Mouse (Mus musculus) embryo, embryonic 10.5 days (tissue): ENCODE data around the gene Lhx5.

Source experiments
- DNase-seq: peaks from one replicate; pipeline ENCODE4 v3.0.0-alpha.2; 2015; ENCODE audit warnings: low spot score

The Lhx5 gene

DNA sequence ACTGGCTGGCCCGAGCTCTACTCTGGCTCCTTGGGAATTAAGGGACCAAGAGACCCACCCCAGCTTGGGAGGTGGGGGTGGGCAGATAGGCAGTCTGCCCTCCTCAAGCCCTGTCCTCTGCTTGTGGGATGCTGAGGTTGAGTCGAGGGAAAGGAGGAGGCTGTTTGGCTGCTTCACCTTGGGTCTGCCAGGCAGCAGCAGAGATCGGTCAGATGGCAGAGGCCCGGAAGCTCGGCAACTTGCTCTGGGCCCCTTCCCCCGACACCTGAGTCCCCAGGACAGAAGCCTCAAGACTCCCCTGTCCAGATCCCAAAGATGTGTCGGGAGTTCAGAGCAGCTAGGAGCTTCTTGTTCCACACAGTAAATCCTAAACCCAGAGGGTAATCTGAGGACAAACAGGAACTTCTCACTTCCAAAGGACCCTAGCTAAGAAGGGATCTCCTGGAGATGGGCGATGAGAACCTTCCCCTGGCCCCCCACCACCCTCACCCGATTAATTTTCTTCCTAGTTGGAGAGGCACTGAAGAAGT lies 1.1 kb downstream of the Lhx5 start:
- DNase-seq = peak; percentile 38

DNA sequence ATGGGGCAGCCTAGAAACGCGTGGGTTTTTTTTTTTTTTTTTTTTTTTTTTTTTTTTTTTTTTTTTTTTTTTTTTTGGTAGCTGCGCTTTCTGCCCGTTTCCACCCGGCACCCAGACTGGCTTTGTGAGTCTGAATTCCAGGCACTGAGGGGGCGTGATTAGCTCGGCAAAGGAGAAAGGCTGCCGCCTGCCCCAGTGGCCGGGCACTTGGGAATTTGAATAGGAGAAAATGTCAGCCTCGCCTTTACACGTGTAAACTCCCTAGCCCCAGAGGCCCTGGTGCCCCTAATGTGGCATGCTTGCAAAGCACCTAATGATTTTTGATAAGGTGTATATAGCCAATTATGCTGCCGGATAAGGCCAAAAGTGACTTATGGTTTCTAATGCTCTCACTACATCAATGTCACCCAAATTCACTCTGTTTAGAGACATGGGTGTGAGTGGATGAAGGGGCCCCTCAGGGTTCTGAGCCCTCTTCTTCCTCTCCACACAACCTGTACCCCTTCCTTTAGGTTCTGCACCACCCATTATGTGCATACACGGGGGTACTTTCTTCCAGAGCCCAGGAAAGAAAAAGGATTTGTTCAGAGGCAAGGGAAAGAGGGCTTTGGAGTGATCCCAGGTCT lies 1.7 kb downstream of the Lhx5 start:
- DNase-seq = peak; percentile 65

DNA sequence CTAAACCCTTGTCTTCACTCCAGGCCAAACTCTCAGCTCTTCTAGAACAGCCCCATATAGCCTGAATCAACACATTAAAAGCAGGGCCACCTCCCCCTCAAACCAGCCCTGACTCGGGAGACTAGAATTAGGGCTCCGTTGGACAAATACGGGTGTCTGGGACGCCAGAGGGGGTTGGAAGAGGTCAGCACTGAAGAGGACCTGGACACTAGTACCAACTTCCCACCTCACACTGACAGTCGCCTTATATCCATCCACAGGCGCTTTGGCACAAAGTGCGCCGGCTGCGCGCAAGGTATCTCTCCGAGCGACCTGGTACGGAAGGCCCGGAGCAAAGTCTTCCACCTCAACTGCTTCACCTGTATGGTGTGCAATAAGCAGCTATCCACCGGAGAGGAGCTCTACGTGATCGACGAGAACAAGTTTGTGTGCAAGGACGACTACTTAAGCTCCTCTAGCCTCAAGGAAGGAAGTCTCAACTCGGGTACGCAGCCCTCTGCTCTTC lies 2.8 kb downstream of the Lhx5 start:
- peak; percentile 37 for DNase-seq

DNA sequence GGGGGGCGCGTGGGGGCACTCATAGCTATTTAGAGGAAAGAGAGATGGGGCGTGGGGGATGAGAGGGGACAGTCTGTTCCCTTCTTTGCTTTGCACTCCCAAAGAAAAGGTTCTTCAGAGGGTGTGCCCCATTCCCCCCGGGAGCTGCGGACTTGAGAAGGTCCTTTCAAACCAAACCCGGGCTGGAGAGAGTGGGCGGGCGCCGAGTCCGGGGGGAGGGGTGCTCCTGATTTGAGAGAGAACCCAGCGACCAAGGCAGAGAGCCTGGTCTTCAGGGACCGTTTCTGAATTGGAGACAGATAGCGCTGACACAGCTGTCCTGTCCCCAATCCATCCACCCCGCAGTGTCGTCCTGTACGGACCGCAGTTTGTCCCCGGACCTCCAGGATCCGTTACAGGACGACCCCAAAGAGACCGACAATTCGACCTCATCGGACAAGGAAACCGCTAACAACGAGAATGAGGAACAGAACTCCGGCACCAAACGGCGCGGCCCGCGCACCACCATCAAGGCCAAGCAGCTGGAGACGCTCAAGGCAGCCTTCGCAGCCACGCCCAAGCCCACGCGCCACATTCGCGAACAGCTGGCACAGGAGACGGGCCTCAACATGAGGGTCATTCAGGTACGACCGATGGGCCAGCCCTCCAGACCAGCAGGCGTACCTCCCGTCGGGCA lies 3.6 kb downstream of the Lhx5 start:
- DNase-seq = peak; percentile 40

DNA sequence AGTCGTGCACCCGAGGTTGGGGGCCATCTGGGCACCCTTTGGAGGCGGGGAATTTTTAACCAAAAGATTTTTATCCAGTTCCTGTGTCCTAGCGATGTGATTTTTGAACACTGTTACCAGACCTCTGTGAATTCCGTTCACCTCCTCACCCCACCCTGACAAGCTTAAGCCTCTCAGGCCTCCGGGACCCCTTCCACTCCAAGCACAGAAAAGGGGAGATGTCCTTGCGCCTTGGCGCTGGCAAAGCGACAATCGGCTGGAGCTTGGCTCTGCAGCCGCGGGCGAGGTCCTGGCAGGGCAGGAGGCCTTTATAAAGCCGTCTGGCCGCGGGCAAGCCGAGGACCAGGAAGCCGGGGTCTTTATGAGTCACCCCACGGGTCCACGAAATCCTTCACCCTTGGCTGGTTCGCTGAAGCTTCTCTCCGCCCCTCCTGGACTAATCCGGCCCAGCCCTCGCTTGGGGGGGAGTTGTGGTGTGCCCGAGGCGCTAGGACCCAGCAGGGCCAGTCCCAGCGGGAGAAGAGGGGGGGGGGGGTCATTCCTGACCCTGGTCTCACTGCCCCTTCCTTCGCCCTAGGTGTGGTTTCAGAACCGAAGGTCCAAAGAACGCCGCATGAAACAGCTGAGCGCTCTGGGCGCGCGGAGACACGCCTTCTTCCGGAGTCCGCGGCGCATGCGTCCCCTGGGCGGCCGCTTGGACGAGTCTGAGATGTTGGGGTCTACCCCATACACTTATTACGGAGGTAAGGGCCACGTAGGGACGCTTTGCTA lies 4.4 kb downstream of the Lhx5 start:
- peak; percentile 65 for DNase-seq

DNA sequence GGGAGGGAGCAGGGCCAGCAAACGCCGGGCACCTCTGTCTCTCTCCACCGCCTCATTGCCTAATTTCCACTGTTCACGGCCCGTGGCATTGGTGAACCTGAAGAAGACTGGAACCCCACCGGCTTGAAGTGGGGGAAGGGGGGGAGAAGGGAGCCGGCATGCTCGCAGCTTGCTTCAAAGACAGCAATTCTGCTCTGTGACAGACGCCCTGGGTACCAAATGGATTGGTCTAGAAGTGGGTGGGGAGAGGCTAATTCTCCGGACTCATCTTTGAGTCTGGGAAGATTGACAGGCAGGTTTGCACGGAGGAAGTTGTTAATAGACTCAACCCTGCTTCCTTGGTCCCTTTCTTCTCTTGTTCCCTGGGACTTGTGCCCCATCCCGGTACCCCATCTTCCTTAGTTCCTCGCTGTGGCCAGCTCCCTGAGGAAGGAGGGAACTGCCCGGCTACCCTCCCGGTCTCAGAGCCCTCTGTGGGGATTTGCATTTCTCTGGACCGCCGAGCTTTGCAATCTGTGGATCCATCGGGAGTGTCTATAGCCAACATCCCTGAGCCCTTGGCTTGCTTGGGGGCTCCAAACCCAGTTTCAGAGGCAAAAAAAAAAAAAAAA lies 5.5 kb downstream of the Lhx5 start:
- DNase-seq = peak; percentile 66

DNA sequence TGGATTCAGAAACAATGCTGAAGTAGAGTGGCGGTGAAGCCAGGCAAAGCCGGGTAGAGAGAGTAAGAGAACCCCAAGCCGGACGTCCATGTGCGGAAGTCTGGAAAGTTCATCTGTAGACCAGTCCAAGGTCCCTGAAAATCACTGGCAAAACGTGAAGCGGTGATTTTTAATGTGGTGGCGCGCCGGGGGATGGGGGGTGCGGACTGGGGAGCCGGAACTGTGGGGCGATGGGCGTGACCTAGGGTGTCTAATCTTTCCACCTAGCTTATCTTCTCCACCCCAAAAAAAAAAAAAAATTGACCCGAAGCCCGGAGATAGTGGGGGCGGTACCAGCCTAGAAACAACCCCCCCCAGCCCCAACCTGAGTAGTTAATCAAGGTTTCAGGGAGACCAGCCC lies 6.0 kb downstream of the Lhx5 start:
- peak; percentile 50 for DNase-seq

DNA sequence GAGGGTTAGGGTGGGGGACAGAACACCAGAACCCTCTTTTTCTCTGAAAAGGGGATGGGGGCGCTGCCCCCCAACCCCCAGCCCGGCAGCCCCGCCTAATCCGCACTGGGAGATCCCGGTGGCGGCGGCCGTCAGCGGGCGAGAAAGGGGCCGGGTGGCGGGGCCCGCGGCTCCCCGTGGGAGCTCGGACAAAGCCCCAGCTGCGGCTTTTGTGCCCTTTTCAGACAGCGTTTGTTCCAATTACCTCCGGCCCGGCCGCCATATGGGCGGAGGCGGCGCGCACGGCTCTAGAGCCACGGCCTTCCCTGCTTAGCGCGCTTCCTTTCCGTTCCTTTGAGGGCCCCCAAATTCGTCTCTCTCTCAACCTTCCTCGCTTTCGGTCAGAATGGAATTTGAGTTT lies 6.5 kb downstream of the Lhx5 start:
- DNase-seq = peak; percentile 80

DNA sequence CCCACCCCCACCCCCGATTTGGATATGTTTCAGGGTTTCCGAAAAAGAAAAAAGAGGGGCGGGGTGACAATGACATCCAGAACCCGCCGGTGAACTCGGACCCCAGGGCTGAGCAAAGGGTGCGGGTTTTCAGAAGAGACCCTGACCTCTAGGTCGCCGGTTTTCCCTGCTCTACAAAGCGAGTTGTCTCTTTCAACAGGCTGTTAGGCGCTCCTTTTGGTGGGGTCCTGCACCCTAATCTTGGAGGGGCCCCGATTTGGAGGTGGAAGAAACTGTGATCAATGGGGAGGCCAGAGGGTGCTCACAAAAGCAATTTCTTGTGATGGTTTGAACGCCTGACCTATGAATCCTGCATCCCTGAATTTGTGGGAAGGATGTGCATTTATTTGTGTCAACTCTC lies 7.0 kb downstream of the Lhx5 start:
- peak; percentile 43 for DNase-seq

DNA sequence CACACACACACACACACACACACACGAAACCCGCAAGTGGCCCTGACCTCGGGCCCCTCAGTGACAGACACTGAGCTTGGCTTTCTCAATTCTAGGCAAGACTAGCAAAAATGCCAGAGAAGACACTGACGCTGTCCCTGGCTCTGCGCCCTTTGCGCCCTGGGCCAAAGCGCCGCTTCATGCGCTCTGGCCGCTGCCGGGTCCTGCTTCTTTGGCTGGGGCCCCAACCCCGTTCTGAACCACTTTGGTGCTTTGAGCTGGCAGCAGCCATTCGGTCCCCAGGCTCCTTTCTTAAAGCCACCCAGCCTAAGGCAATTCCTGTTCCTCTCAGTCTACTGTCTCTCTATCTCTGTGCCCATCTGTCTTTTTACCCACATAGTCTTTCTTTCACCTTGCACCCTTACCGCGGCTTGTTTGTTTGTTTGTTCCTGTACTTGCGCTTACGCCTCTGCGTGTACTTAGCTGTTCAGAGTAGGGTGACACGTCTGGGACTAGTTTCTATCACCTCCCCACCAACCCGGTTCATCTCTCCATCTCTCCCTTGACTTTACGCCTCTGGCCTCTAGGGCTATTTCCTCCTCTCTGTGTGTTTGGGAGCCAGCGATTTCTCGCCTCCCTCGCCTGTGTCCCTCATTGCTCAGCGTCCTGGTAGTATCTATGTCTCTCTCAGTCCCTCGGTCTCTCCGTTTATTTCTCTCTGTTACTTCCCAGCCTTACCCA lies 7.7 kb downstream of the Lhx5 start:
- peak; percentile 47 for DNase-seq

DNA sequence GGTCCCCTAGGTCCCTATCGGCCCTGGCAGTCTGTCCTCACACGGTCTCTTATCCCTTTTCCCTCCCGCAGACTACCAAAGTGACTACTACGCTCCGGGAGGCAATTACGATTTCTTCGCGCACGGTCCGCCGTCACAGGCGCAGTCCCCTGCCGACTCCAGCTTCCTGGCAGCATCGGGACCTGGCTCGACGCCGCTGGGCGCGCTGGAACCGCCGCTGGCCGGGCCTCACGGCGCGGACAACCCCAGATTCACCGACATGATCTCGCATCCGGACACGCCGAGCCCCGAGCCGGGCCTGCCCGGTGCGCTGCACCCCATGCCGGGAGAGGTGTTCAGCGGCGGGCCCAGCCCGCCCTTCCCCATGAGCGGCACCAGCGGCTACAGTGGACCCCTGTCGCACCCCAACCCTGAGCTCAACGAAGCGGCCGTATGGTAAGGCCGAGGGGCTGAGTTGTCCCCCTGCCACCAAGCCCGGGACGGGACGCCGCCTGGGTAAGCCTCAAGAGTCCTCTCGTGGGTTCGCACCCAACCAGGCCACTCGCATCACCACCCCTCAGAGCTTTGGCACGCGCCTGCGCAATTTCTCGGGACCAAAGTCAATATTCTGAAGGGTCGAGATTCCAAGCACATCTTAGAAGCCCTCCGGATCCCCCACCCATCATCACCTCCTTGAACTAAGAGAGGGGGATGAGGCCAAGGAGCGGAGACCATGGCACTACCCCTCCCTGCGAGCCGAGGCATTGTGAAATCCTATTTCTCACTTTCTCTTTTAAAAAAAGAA lies 8.6 kb downstream of the Lhx5 start:
- no peak for DNase-seq

DNA sequence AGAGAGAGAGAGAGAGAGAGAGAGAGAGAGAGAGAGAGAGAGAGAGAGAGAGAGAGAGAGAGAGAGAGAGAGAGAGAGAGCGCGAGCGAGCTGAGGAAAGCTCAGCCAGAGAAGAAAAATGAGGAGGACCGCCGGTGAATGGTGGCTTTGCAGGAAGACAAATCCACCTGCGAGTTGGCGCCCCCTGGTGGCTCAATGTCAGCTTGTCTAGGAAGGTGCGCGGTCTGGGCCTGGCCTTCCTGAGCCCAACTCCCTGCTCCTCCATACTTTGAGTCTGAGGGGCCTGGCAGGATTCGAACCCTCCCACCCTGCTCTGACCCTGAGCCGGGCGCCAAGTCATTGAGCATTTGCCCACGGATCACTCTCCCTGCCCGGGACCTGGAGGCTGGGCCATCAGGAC lies 9.2 kb downstream of the Lhx5 start:
- peak; percentile 96 for DNase-seq

DNA sequence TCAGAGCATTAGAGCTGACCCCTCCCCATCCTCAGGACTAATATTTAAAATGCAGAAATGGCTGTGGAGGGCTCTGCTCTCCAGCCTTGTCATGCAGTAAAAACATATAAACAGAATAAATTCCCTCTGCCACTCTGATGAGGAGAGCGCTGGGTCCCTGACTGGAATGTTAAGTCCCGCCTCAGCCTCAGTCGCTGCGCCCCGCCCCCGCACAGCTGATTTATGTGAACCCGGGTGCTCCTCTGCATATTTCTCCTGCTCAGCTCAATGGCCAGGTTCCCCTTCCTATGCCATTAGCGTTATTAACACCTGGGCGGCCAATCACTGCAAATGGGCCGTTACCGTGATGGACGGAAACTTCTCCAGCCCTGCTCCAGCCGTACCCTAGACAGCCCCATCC lies 15.8 kb downstream of the Lhx5 start:
- no peak for DNase-seq

DNA sequence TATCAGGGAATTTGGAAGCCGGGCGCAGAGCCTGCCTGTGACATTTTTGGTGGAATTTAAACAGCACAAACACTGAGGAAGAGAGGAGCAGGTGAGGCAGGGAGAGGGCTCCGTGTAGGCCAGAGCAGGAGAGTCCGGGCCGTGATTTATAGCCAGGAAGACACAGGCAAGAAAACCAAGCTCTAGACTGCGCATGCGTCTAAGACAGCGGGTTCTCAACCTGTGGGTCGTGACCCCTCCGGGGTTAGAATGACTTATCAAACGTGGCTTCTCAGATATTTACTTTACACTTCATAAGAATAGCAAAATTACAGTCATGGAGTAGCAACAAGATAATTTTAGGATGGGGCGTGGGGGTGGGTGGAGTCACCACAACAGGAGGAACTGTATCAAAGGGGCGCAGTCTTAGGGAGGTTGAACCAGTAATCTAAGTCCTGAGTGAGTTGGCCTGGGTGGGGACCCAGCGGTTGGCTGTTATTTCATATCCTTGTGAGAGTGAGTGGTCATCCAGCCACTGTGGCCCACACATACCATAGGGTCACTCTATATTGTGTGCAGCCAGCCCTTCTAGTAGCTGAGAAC lies 23.3 kb downstream of the Lhx5 start:
- peak; percentile 9 for DNase-seq

DNA sequence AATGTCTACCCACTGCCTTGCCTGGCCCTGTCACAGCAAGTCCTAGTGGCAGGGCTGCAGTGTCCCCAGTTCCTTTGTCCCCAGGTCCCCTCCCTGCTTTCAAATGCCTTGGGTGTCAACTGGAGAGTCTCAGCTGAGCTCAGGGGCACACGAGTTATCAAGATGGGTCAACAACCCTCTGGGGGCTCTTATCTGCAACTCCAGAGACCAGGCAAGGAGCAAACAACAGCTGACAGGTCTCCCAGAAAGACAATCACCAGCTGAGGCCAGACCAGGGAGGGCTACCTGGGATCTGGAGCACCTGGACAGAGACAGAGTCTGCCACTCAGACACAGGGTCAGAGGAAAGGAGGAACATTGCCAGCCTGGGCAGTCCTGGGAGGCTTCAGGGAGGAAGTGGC lies 24.8 kb downstream of the Lhx5 start:
- no peak for DNase-seq

DNA sequence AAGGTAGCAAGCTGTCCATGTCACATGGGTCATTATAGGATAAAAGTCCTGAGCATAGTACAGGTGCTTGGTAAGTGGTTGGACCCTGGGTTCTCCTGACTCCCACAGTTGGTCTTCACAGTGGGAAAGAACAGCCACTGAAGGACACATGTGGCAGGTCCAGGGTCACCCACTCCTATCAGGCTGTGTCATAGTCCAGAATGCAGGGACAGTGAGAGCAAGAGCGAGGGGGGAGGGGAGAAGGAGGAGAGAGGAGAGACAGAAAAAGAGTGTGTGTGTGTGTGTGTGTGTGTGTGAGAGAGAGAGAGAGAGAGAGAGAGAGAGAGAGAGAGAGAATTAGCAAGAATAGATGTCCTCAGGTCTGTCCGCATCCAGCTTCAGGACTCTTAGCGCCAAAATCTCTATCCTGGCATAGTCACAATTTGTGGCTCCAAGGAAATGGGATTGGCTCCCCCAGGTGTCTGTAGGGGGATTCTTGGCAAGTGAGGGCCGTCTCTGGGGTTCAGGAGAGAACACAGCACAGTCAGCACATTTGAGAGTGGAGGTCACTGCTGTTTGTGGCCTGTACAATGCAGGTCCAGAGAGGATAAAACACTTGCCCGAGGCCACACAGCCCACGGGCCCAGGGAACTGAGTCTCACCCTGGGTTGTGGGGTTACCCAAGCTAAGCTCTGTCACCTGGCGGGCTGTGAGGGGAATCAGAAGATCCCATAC lies 25.5 kb downstream of the Lhx5 start:
- no peak for DNase-seq

DNA sequence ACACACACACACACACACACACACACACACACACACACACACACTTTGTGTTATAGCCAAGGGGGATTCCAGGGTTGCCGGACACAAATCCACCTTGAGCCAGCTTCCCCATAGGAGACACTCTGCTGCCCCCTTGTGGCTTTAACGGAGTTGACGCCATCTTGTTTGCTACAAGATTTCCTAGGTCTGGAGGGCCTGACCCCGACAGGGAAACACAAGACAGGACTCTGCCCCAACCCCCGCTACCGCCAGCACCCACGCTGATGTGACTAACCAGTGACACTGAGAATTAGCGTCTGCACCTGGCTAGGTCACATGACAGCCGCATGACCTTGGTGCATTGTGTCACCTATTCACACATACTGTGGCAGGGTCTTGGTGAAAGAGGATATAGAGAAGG lies 26.1 kb downstream of the Lhx5 start:
- DNase-seq = peak; percentile 96

DNA sequence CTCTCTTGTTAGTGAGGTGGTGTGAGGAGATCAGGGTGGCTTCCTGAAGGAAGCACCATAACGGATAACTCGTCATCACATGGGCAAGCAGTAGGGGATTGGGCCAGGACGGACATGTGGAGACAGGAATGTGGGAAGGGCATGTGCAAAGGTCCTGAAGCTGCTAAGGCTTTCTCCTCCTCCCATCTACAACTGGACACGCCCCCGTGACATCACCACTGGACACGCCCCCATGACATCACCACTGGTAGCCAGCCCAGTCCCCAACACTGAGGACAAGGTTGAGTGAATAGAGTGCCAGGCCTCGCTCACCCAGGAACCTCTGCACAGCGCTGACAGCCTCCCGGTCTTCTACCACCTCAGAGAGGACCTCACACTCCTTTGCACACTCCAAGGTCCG lies 27.6 kb downstream of the Lhx5 start:
- peak; percentile 15 for DNase-seq

DNA sequence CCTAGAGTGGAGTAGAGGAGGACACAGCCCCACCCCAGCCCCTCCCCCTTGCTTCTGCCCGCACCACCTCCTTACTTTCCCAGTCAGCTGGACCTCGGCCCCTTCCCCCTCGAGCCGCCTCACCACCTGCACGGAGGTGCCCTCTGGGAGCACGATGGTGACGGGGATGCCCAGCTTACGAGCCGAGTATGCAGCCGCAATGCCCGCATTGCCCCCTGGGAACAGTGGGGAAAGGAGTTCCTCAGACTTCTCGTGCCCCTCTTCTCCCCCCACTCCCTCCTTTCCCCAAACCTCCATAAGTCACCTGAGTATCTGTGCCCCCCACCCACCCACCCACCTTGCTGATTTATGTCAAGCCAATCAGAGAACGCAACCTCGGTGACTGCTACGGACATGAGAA lies 30.4 kb downstream of the Lhx5 start:
- DNase-seq = no peak

DNA sequence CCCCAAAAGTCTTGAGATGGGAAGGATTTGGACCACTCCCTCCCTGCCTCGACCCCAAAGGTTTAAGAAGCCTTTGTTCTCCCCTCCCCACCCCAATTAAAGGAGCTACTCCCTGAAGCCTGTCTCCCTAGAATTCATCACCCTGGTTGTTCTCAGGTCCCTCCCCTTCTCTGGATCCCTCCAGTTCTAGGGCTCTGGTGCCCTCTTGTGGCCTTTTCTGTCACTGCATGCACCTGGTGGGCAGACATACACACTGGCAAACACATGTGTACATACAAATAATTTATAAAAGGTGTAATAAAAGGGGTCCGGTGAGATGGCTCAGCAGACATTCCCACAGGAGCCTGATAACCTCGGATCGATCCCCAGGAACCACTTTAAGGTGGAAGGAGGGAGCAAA lies 32.8 kb downstream of the Lhx5 start:
- peak; percentile 21 for DNase-seq
